Mouse (Mus musculus) C2C12 (cell line): ENCODE results near the gene Erbb4. TPM values are rescaled to one million over a fixed set of nuclear protein-coding genes. Genes with fewer than 3 reads are reported as not detected.
"Not testable (repeated sequence)": the region's sequence is repeated elsewhere in the genome, so short reads cannot be mapped to it uniquely, and the experiment has no call there.

Experiments used
- H3K27me3 ChIP-seq: one replicate; pipeline ENCODE4 v1.6.1; 2011; ENCODE audit not compliant: control insufficient read depth, insufficient read depth, insufficient read length
- H3K36me3 ChIP-seq: one replicate; pipeline ENCODE4 v1.6.1; 2011; ENCODE audit not compliant: control insufficient read depth, insufficient read depth
- H3K4me3 ChIP-seq: one replicate; pipeline ENCODE4 v1.5.1; 2011; ENCODE audit warnings: mild to moderate bottlenecking, control low read depth; ENCODE audit not compliant: poor library complexity, insufficient read depth, severe bottlenecking
- H3K79me2 ChIP-seq: one replicate; pipeline ENCODE4 v1.6.1; 2011; ENCODE audit not compliant: control insufficient read depth, insufficient read depth
- H3K79me3 ChIP-seq: one replicate; pipeline ENCODE4 v1.6.1; 2011; ENCODE audit warnings: low read depth, control low read depth
- H3ac ChIP-seq: one replicate; pipeline ENCODE3; 2011; ENCODE audit warnings: low read depth; ENCODE audit not compliant: control insufficient read depth, insufficient read length
- CEBPB ChIP-seq: IDR thresholded peaks from one replicate; pipeline ENCODE4 v1.6.1; 2011; ENCODE audit warnings: low read depth, mild to moderate bottlenecking, control low read depth, moderate library complexity
- CTCF ChIP-seq: IDR thresholded peaks from one replicate; pipeline ENCODE4 v1.5.1; 2011; ENCODE audit not compliant: control insufficient read depth, insufficient read depth, insufficient read length
- FOSL1 ChIP-seq: IDR thresholded peaks from one replicate; pipeline ENCODE4 v1.8.0; 2011; ENCODE audit warnings: mild to moderate bottlenecking, low read length; ENCODE audit not compliant: poor library complexity, insufficient read depth, severe bottlenecking
- MAX ChIP-seq: IDR thresholded peaks from one replicate; pipeline ENCODE4 v1.6.1; 2011; ENCODE audit warnings: mild to moderate bottlenecking, control low read depth
- MYOD1 ChIP-seq: IDR thresholded peaks from one replicate; pipeline ENCODE4 v1.6.1; 2011; ENCODE audit warnings: low read depth; ENCODE audit not compliant: control insufficient read depth, insufficient read length
- MYOG ChIP-seq: IDR thresholded peaks from one replicate; pipeline ENCODE4 v1.6.1; 2011; ENCODE audit not compliant: control insufficient read depth, insufficient read length; ENCODE audit errors: extremely low read depth
- USF1 ChIP-seq: IDR thresholded peaks from one replicate; pipeline ENCODE4 v1.6.1; 2011; ENCODE audit warnings: low read depth, mild to moderate bottlenecking, control low read depth, moderate library complexity
- polyA plus RNA-seq: library from polyadenylated mRNA; unstranded; fragments of >200 nt; fragmentation: generic; extraction: Trizol; gene quantifications from one replicate; pipeline ENCODE4 v1.2.1, GENCODE M21; 2012; ENCODE audit warnings: missing spikeins

Gene Erbb4
- polyA plus RNA-seq, 1 experiment: not detected

- no peak for TF ChIP-seq CEBPB
- TF ChIP-seq MAX: no peak
- no peak for TF ChIP-seq FOSL1
- TF ChIP-seq MYOD1: no peak
- TF ChIP-seq USF1: no peak
- no peak for TF ChIP-seq MYOG
- no peak for TF ChIP-seq CTCF
- Histone ChIP-seq H3K4me3 (no peak overlapping the region), H3K79me2 (no peaks in the 10 kb centered on the region), H3ac (no peak overlapping the region), H3K79me3 (no peaks in the 10 kb centered on the region), H3K27me3 (no peaks in the 10 kb centered on the region), H3K36me3 (no peaks in the 10 kb centered on the region)
Observed at GRCm38 (mm10) chr1:68787409-68788015, 320.3 kb downstream of the Erbb4 start.

DNA sequence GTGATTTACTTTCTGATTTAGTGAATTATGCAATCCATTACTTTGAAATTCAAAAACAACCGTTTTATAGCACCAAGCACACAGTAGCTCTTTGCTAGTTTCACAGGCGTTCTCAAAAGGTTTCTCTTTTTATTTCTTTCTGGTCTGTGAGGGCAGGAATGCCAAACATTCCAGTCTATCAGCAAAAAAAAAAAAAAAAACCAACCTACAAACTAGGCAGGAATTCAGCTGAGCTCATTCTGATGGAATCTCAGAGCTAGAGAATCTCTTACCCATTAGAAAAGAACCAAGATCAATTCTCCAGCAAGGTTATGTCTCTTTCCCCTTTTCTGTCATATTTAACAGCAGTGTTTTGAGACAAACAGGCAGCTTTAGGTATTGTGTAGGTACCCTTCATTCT lies 327.2 kb downstream of the Erbb4 start:
- H3K79me2 ChIP-seq: no peaks in the 10 kb centered on the region
- TF ChIP-seq USF1 (no peak), MAX (no peak), MYOG (no peak), CTCF (no peak), MYOD1 (no peak), CEBPB (no peak), FOSL1 (no peak)
- no peaks in the 10 kb centered on the region for H3K79me3 ChIP-seq

GRCm38 (mm10) chr1:68780032-68780431 lies 327.8 kb downstream of the Erbb4 start:
- Histone ChIP-seq H3K36me3 (no peaks in the 10 kb centered on the region), H3K79me2 (no peaks in the 10 kb centered on the region), H3K79me3 (no peaks in the 10 kb centered on the region), H3ac (no peak overlapping the region), H3K27me3 (no peaks in the 10 kb centered on the region), H3K4me3 (no peak overlapping the region)
- TF ChIP-seq MYOG (no peak), FOSL1 (no peak), CEBPB (no peak), USF1 (no peak), CTCF (no peak), MAX (no peak), MYOD1 (no peak)

More for the DNA sequence above, 327.2 kb downstream of the Erbb4 start:
- no peak overlapping the region for H3K4me3 ChIP-seq
- no peaks in the 10 kb centered on the region for H3K27me3 ChIP-seq
- no peak overlapping the region for H3ac ChIP-seq
- H3K36me3 ChIP-seq: no peaks in the 10 kb centered on the region

DNA sequence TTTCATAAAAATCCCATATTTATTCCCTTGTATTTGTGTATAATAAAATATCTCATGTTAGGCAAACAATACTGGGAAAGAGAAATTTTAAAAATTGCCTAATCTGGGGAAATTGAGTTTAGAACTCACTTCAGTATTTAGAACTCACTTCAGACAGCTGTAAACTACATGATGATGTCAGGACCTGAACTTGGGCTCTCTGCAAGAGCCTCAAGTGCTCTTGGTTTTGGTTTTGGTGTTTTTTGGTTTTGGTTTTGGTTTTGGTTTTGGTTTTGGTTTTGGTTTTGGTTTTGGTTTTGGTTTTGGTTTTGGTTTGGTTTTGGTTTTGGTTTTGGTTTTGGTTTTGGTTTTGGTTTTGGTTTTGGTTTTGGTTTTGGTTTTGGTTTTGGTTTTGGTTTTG lies 341.8 kb downstream of the Erbb4 start:
- not testable (repeated sequence) for H3K79me2 ChIP-seq, H3K4me3 ChIP-seq, H3K36me3 ChIP-seq, H3K27me3 ChIP-seq, H3ac ChIP-seq, H3K79me3 ChIP-seq

DNA sequence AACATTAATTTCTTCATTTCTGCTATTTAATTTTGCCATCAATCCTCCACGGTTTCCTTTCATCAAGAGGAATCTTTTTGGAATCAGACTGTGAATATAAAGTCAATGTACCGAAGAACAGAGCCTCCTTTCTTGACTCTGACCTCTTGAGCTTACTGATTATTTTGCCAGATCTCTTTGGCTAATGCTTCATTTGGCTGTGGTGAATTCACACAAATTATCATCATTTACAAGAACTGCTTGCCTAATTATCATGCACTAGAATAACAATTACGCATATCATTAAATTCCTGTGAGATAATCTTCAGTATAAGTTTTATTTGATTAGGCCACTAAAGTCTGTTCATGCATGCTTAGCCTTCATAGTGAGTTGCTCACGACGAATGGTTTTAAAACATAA lies 345.4 kb downstream of the Erbb4 start:
- TF ChIP-seq CEBPB (no peak), FOSL1 (no peak), MAX (no peak), CTCF (no peak)
- no peak overlapping the region for H3ac ChIP-seq
- H3K79me3 ChIP-seq: no peaks in the 10 kb centered on the region
- no peak overlapping the region for H3K4me3 ChIP-seq
- no peaks in the 10 kb centered on the region for H3K79me2 ChIP-seq
- no peaks in the 10 kb centered on the region for H3K27me3 ChIP-seq
- no peaks in the 10 kb centered on the region for H3K36me3 ChIP-seq

- H3K36me3 ChIP-seq: no peaks in the 10 kb centered on the region
Observed at GRCm38 (mm10) chr1:68748976-68749375, 358.9 kb downstream of the Erbb4 start.

More at GRCm38 (mm10) chr1:68748976-68749375, 358.9 kb downstream of the Erbb4 start:
- no peaks in the 10 kb centered on the region for H3K79me2 ChIP-seq
- H3ac ChIP-seq: no peak overlapping the region
- TF ChIP-seq USF1: no peak
- TF ChIP-seq MAX: no peak
- TF ChIP-seq MYOD1: no peak
- no peak for TF ChIP-seq MYOG
- no peak for TF ChIP-seq CEBPB
- no peak for TF ChIP-seq FOSL1
- no peak for TF ChIP-seq CTCF
- H3K27me3 ChIP-seq: no peaks in the 10 kb centered on the region
- H3K79me3 ChIP-seq: no peaks in the 10 kb centered on the region
- H3K4me3 ChIP-seq: no peak overlapping the region
